ENCODE assay signal across 29 mouse cellular contexts in the genomic region with DNA sequence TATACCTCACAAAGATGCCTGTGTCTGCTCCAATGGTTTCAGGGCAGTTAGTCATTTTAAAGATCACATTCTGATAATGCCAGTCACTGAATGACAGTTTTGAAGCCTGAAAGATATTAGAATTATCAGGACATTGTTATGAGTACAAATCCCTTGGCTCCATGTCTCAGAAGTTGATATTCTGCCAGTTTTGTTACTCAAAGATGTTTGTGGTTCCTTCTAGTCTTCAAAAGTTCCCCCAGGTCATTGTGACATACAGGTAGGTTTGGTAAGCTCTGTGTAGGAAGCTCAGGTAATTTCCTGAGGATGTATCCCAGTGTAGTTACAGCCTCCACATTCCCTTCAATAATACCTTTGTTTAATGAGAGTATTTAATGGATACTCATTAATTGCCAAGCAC.
"Had no signal": no experiment of that assay in that cellular context is flagged by ENCODE, and none has a peak within 500 bp of the region (broad histone marks: within the 10 kb centered on the region; RNA-seq: fewer than 3 reads in every experiment).

No protein-coding gene starts in this region.

- H3K4me2 ChIP-seq: embryonic facial prominence, embryonic 12.5 days; embryonic facial prominence, embryonic 13.5 days; embryonic facial prominence, embryonic 15.5 days; forebrain, embryonic 12.5 days; forebrain, embryonic 13.5 days; forebrain, embryonic 15.5 days had no signal

- H3K9ac ChIP-seq: embryonic facial prominence, embryonic 12.5 days; embryonic facial prominence, embryonic 13.5 days; embryonic facial prominence, embryonic 15.5 days; forebrain, embryonic 12.5 days; forebrain, embryonic 13.5 days; forebrain, embryonic 15.5 days; forebrain, postnatal 0 days had no signal

- H3K9me3 ChIP-seq: embryonic facial prominence, embryonic 10.5 days; embryonic facial prominence, embryonic 12.5 days; embryonic facial prominence, embryonic 13.5 days; embryonic facial prominence, embryonic 15.5 days; forebrain, embryonic 10.5 days; forebrain, embryonic 12.5 days; forebrain, embryonic 13.5 days; forebrain, embryonic 15.5 days; heart, embryonic 10.5 days had no signal

- DNase-seq: cerebellum, adult 8-10 months; cerebellum, adult 9-10 months; cerebellum, adult 9-11 months; cerebellum, postnatal 10 days; cerebellum, postnatal 14 days; cerebellum, postnatal 25 days; cerebellum, postnatal 36 days; embryo, embryonic 11 days; forebrain, postnatal 0 days; gastrocnemius, adult 2 months; gastrocnemius, postnatal 10 days; gastrocnemius, postnatal 14 days; gastrocnemius, postnatal 25 days; gastrocnemius, postnatal 36 days; heart, adult 11 months; heart, adult 18-20 months; heart, adult 2 months had no signal

- H3K4me3 ChIP-seq: embryonic facial prominence, embryonic 10.5 days; embryonic facial prominence, embryonic 12.5 days; embryonic facial prominence, embryonic 13.5 days; embryonic facial prominence, embryonic 15.5 days; erythroblast, embryonic 14.5 days; forebrain, embryonic 10.5 days; forebrain, embryonic 12.5 days; forebrain, embryonic 13.5 days; forebrain, embryonic 15.5 days; gastrocnemius, adult 2 months; heart, adult 2 months; heart, embryonic 10.5 days had no signal

- H3K27ac ChIP-seq: embryonic facial prominence, embryonic 10.5 days; embryonic facial prominence, embryonic 12.5 days; embryonic facial prominence, embryonic 13.5 days; embryonic facial prominence, embryonic 15.5 days; forebrain, embryonic 10.5 days; forebrain, embryonic 12.5 days; forebrain, embryonic 13.5 days; forebrain, embryonic 15.5 days; gastrocnemius, adult 2 months; heart, adult 2 months; heart, embryonic 10.5 days had no signal

- H3K4me1 ChIP-seq: embryonic facial prominence, embryonic 10.5 days; embryonic facial prominence, embryonic 12.5 days; embryonic facial prominence, embryonic 13.5 days; embryonic facial prominence, embryonic 15.5 days; forebrain, embryonic 10.5 days; forebrain, embryonic 12.5 days; forebrain, embryonic 13.5 days; forebrain, embryonic 15.5 days; heart, embryonic 10.5 days had no signal

- H3K36me3 ChIP-seq: embryonic facial prominence, embryonic 10.5 days; embryonic facial prominence, embryonic 12.5 days; embryonic facial prominence, embryonic 13.5 days; embryonic facial prominence, embryonic 15.5 days; forebrain, embryonic 10.5 days; forebrain, embryonic 12.5 days; forebrain, embryonic 15.5 days; heart, embryonic 10.5 days had no signal

- ATAC-seq: forebrain, embryonic 13.5 days; forebrain, embryonic 14.5 days; forebrain, embryonic 15.5 days; forebrain, embryonic 16.5 days; forebrain, postnatal 0 days had no signal

- H3K27me3 ChIP-seq: embryonic facial prominence, embryonic 12.5 days; embryonic facial prominence, embryonic 13.5 days; embryonic facial prominence, embryonic 15.5 days; forebrain, embryonic 12.5 days; forebrain, embryonic 13.5 days; forebrain, embryonic 15.5 days had no signal
